Mouse (Mus musculus) left cerebral cortex, adult 9 months (tissue): ENCODE data around the gene Atp1a4.

ENCODE experiments used
- DNase-seq, 2 experiments: peaks; one replicate each; pipeline ENCODE4 v3.0.0; 2022; ENCODE audit warnings: low spot score in 2 of 2

Gene Atp1a4

GRCm38 (mm10) chr1:172197851-172198250, 60.4 kb downstream of the Atp1a4 start:
- DNase-seq = no peak

GRCm38 (mm10) chr1:172197146-172197545, 61.1 kb downstream of the Atp1a4 start:
- DNase-seq = no peak

- DNase-seq = no peak
Observed at GRCm38 (mm10) chr1:172194435-172194834, 63.8 kb downstream of the Atp1a4 start.

GRCm38 (mm10) chr1:172192217-172192616, 66.0 kb downstream of the Atp1a4 start:
- no peak for DNase-seq

- DNase-seq = no peak
Observed at GRCm38 (mm10) chr1:172191578-172191977, 66.6 kb downstream of the Atp1a4 start.

- no peak for DNase-seq
Observed at GRCm38 (mm10) chr1:172188891-172189290, 69.3 kb downstream of the Atp1a4 start.

GRCm38 (mm10) chr1:172186401-172187289, 71.6 kb downstream of the Atp1a4 start:
- no peak for DNase-seq

GRCm38 (mm10) chr1:172183915-172184314, 74.3 kb downstream of the Atp1a4 start:
- DNase-seq = no peak

- no peak for DNase-seq
Observed at GRCm38 (mm10) chr1:172183056-172183455, 75.2 kb downstream of the Atp1a4 start.

- no peak for DNase-seq
Observed at GRCm38 (mm10) chr1:172181777-172182176, 76.4 kb downstream of the Atp1a4 start.

GRCm38 (mm10) chr1:172180881-172181280, 77.3 kb downstream of the Atp1a4 start:
- DNase-seq = no peak

GRCm38 (mm10) chr1:172179102-172179501, 79.1 kb downstream of the Atp1a4 start:
- DNase-seq = no peak

GRCm38 (mm10) chr1:172177791-172178190, 80.4 kb downstream of the Atp1a4 start:
- no peak for DNase-seq
